Mouse (Mus musculus): ENCODE measurements around the gene Ndufv3. TPM values are rescaled to one million over a fixed set of nuclear protein-coding genes. Genes with fewer than 3 reads are reported as not detected.
"Not testable (repeated sequence)": the region's sequence is repeated elsewhere in the genome, so short reads cannot be mapped to it uniquely, and the experiment has no call there.

Gene Ndufv3
- polyA plus RNA-seq, 1 experiment from 2014 or later, result 231 TPM

DNA sequence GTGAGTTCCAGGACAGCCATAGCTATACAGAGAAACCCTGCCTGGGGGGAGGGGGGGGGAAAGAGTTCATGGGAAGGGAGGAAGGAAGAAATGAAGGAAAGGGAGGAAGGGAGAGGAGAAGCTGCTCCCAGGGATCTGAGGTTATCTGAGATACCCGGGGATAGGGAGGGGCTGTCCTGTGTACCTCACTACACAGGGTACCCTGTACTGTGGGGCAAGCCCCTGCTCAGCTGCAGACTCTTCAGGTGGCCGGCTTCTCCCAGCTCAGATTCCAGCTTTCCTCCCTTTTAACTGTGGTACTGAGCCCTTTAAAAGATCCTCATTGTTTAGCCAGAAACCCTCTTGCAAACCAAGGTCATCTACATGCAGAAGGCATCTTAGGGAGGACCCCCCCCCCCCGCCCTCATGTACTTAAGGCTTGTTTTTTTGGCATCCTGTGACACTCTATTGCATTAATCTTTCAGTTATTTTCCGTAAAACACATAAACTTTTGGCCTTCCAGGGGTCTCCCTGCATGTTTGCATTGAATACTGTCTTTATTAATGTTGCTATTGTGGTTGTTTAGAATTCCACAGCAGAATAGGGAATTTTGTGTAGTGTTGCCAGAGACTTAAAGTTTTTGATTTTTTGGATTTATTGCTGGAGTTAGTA is 21.0 kb downstream of the Ndufv3 start:
- Histone ChIP-seq H3K4me1 (ENCODE audit: control insufficient read depth, insufficient read depth, low read length) (peaks cover 4% of the 10 kb centered on the region; the same call in 1 of the 2 replicates), H3K27ac (ENCODE audit: low read depth, low read length) (peak overlapping the region; percentile 7; the same call in 1 of the 2 replicates), H3K4me3 (ENCODE audit: low read length) (no peak overlapping the region), H3K27me3 (ENCODE audit: control insufficient read depth, insufficient read depth, low read length) (no peaks in the 10 kb centered on the region), H3K4me2 (replicated peaks; ENCODE audit: low read depth, low read length) (no peak overlapping the region), H3K36me3 (ENCODE audit: control insufficient read depth, insufficient read depth, low read length) (no peaks in the 10 kb centered on the region), H3K9me3 (ENCODE audit: control insufficient read depth, low read length) (no peaks in the 10 kb centered on the region), H3K9ac (ENCODE audit: low read depth, low read length) (no peak overlapping the region)
- whole genome bisulfite sequencing, result 31% methylated on average over 4 of the region's 4 CpGs
- ATAC-seq (ENCODE audit: low FRiP score, low TSS enrichment), result no peak

GRCm38 (mm10) chr17:31541460-31541831 is 21.5 kb downstream of the Ndufv3 start:
- no peak for ATAC-seq (ENCODE audit: low FRiP score, low TSS enrichment)
- no peak overlapping the region for H3K4me3 ChIP-seq (ENCODE audit: low read length)
- H3K9me3 ChIP-seq (ENCODE audit: control insufficient read depth, low read length), result no peaks in the 10 kb centered on the region
- peak overlapping the region; percentile 7; the same call in 1 of the 2 replicates for H3K27ac ChIP-seq (ENCODE audit: low read depth, low read length)
- 37% methylated on average over 6 of the region's 6 CpGs for WGBS
- no peak overlapping the region for H3K9ac ChIP-seq (ENCODE audit: low read depth, low read length)
- H3K4me2 ChIP-seq (replicated peaks; ENCODE audit: low read depth, low read length), result no peak overlapping the region
- no peaks in the 10 kb centered on the region for H3K36me3 ChIP-seq (ENCODE audit: control insufficient read depth, insufficient read depth, low read length)
- no peaks in the 10 kb centered on the region for H3K27me3 ChIP-seq (ENCODE audit: control insufficient read depth, insufficient read depth, low read length)
- 0 out of 2 replicates have a peak, but pooled peaks cover 3% of the 10 kb centered on the region for H3K4me1 ChIP-seq (ENCODE audit: control insufficient read depth, insufficient read depth, low read length)

DNA sequence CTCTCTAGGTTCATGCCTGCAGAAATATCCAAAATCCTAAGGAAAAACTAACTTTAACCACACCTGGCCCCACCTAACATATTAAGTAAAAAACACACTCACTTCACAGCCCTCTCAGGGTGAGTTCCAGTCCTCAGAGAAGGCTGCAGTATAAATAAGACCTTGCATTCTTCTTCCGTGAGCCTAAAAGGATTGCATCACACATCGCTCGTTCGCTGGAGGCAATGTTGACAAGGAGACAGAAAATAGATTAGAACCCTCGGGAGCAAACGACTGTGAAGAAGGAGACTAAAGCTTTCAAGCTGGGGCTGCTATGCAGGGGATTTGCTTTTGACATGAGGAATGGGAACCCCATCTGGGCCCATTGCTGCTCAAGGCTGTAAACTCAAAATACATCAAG is 23.7 kb downstream of the Ndufv3 start:
- Histone ChIP-seq H3K4me3 (ENCODE audit: low read length) (no peak overlapping the region), H3K36me3 (ENCODE audit: control insufficient read depth, insufficient read depth, low read length) (no peaks in the 10 kb centered on the region), H3K27ac (ENCODE audit: low read depth, low read length) (no peak overlapping the region), H3K9ac (ENCODE audit: low read depth, low read length) (no peak overlapping the region), H3K4me1 (ENCODE audit: control insufficient read depth, insufficient read depth, low read length) (0 out of 2 replicates have a peak, but pooled peaks cover 3% of the 10 kb centered on the region), H3K9me3 (ENCODE audit: control insufficient read depth, low read length) (no peaks in the 10 kb centered on the region), H3K27me3 (ENCODE audit: control insufficient read depth, insufficient read depth, low read length) (no peaks in the 10 kb centered on the region), H3K4me2 (replicated peaks; ENCODE audit: low read depth, low read length) (no peak overlapping the region)
- 42% methylated on average over 6 of the region's 6 CpGs for WGBS
- ATAC-seq (ENCODE audit: low FRiP score, low TSS enrichment), result no peak

GRCm38 (mm10) chr17:31546444-31547196 is 26.7 kb downstream of the Ndufv3 start:
- Histone ChIP-seq H3K27ac (ENCODE audit: low read depth, low read length) (no peak overlapping the region), H3K4me2 (replicated peaks; ENCODE audit: low read depth, low read length) (no peak overlapping the region), H3K27me3 (ENCODE audit: control insufficient read depth, insufficient read depth, low read length) (no peaks in the 10 kb centered on the region), H3K9me3 (ENCODE audit: control insufficient read depth, low read length) (peaks cover 3% of the 10 kb centered on the region; the same call in 1 of the 2 replicates), H3K9ac (ENCODE audit: low read depth, low read length) (no peak overlapping the region), H3K4me3 (ENCODE audit: low read length) (no peak overlapping the region), H3K36me3 (ENCODE audit: control insufficient read depth, insufficient read depth, low read length) (no peaks in the 10 kb centered on the region), H3K4me1 (ENCODE audit: control insufficient read depth, insufficient read depth, low read length) (0 out of 2 replicates have a peak, but pooled peaks cover 3% of the 10 kb centered on the region)
- WGBS, result 87% methylated on average over 9 of the region's 9 CpGs
- no peak for ATAC-seq (ENCODE audit: low FRiP score, low TSS enrichment)

DNA sequence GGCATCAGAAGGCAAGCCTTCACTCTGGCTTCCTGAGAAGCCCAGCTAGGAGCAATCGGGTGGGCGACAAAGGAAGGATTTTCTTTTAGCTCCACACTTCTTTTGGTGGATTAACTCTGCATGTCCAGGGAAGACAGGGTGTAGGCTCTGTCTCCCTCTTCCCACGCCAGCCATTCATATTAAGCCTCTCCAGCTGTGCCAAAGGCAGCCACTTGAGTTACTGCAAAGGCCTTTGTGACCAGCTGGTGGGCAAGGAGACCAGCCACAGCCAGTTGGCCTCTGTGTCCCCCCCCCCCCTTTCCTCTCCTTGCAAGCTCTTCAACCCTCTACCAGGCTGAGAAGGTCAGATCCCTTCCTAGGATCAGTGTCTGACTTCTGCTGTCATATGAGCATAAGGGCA is 28.1 kb downstream of the Ndufv3 start:
- Histone ChIP-seq H3K4me2 (replicated peaks; ENCODE audit: low read depth, low read length) (no peak overlapping the region), H3K4me1 (ENCODE audit: control insufficient read depth, insufficient read depth, low read length) (0 out of 2 replicates have a peak, but pooled peaks cover 3% of the 10 kb centered on the region), H3K27ac (ENCODE audit: low read depth, low read length) (no peak overlapping the region), H3K9ac (ENCODE audit: low read depth, low read length) (no peak overlapping the region), H3K36me3 (ENCODE audit: control insufficient read depth, insufficient read depth, low read length) (no peaks in the 10 kb centered on the region), H3K27me3 (ENCODE audit: control insufficient read depth, insufficient read depth, low read length) (no peaks in the 10 kb centered on the region), H3K9me3 (ENCODE audit: control insufficient read depth, low read length) (peaks cover 3% of the 10 kb centered on the region; the same call in 1 of the 2 replicates), H3K4me3 (ENCODE audit: low read length) (no peak overlapping the region)
- no peak for ATAC-seq (ENCODE audit: low FRiP score, low TSS enrichment)
- WGBS, result 81% methylated on average over 3 of the region's 3 CpGs

DNA sequence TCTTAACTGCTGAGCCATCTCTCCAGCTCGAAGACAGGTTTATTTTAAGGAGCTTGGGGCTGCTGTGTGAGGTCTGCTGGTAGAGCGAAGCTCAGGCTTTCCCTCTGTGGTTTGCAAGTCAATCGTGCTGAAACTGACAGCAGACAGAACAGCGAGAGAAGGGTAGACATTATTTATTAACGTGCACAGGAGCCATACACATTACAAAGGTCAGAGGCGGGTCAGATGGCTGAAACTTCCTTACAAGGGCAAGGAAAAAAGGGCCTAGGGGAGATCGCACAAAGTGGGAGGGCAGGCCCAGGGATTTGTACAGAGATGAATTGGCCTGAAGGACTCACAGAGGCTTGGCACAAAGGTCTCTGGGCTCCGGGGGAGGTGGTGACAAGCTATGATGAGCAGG is 29.5 kb downstream of the Ndufv3 start:
- 30% methylated on average over 8 of the region's 8 CpGs for WGBS
- H3K4me1 ChIP-seq (ENCODE audit: control insufficient read depth, insufficient read depth, low read length), result 0 out of 2 replicates have a peak, but pooled peaks cover 3% of the 10 kb centered on the region
- H3K36me3 ChIP-seq (ENCODE audit: control insufficient read depth, insufficient read depth, low read length), result no peaks in the 10 kb centered on the region
- no peak for ATAC-seq (ENCODE audit: low FRiP score, low TSS enrichment)
- no peak overlapping the region for H3K27ac ChIP-seq (ENCODE audit: low read depth, low read length)
- peaks cover 3% of the 10 kb centered on the region; the same call in 1 of the 2 replicates for H3K9me3 ChIP-seq (ENCODE audit: control insufficient read depth, low read length)
- H3K27me3 ChIP-seq (ENCODE audit: control insufficient read depth, insufficient read depth, low read length), result no peaks in the 10 kb centered on the region
- H3K4me2 ChIP-seq (replicated peaks; ENCODE audit: low read depth, low read length), result no peak overlapping the region
- no peak overlapping the region for H3K9ac ChIP-seq (ENCODE audit: low read depth, low read length)
- no peak overlapping the region for H3K4me3 ChIP-seq (ENCODE audit: low read length)

GRCm38 (mm10) chr17:31552601-31553000 is 32.7 kb downstream of the Ndufv3 start:
- not testable (repeated sequence) for H3K4me2 ChIP-seq (replicated peaks; ENCODE audit: low read depth, low read length); H3K27ac ChIP-seq (ENCODE audit: low read depth, low read length); H3K4me1 ChIP-seq (ENCODE audit: control insufficient read depth, insufficient read depth, low read length); ATAC-seq (ENCODE audit: low FRiP score, low TSS enrichment); H3K9me3 ChIP-seq (ENCODE audit: control insufficient read depth, low read length); H3K27me3 ChIP-seq (ENCODE audit: control insufficient read depth, insufficient read depth, low read length); H3K4me3 ChIP-seq (ENCODE audit: low read length); H3K36me3 ChIP-seq (ENCODE audit: control insufficient read depth, insufficient read depth, low read length); H3K9ac ChIP-seq (ENCODE audit: low read depth, low read length)
- WGBS, result 95% methylated on average over 23 of the region's 23 CpGs

DNA sequence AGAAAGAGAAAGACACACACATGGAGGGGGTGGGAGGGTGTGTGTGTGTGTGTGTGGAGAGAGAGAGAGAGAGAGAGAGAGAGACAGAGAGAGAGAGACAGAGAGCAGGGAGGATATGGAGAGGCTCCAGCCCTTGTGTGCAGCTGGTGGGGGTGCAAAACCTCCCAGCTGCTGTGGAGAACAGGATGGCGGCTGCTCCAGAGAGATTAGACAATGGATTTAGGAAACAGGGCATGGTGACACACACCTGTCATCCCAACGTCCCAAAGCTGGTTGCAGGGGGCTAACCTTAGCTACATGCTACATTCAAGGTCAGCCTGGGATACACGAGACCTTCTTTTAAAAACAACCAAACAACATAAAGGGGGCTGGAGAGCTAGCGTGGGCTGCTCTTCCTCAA is 36.3 kb downstream of the Ndufv3 start:
- 73% methylated on average over 4 of the region's 4 CpGs for WGBS
- no peak overlapping the region for H3K9ac ChIP-seq (ENCODE audit: low read depth, low read length)

More for the DNA sequence above, 36.3 kb downstream of the Ndufv3 start:
- ATAC-seq (ENCODE audit: low FRiP score, low TSS enrichment), result no peak
- Histone ChIP-seq H3K4me1 (ENCODE audit: control insufficient read depth, insufficient read depth, low read length) (peaks cover 17% of the 10 kb centered on the region), H3K27ac (ENCODE audit: low read depth, low read length) (no peak overlapping the region), H3K4me2 (replicated peaks; ENCODE audit: low read depth, low read length) (no peak overlapping the region), H3K27me3 (ENCODE audit: control insufficient read depth, insufficient read depth, low read length) (no peaks in the 10 kb centered on the region), H3K9me3 (ENCODE audit: control insufficient read depth, low read length) (no peaks in the 10 kb centered on the region), H3K36me3 (ENCODE audit: control insufficient read depth, insufficient read depth, low read length) (no peaks in the 10 kb centered on the region), H3K4me3 (ENCODE audit: low read length) (no peak overlapping the region)
